Mouse (Mus musculus) megakaryocyte, embryonic 14.5 days (primary cell): Measurements from ENCODE around the gene Adcy4.

Source experiments
- FLI1 ChIP-seq: IDR thresholded peaks from 2 replicates; pipeline ENCODE4 v1.6.1; 2012; ENCODE audit warnings: low read length, inconsistent platforms, mixed read lengths
- GATA1 ChIP-seq: IDR thresholded peaks from 3 replicates; pipeline ENCODE4 v1.6.1; 2012; ENCODE audit warnings: mixed read lengths, low read length, inconsistent platforms, borderline replicate concordance

DNA sequence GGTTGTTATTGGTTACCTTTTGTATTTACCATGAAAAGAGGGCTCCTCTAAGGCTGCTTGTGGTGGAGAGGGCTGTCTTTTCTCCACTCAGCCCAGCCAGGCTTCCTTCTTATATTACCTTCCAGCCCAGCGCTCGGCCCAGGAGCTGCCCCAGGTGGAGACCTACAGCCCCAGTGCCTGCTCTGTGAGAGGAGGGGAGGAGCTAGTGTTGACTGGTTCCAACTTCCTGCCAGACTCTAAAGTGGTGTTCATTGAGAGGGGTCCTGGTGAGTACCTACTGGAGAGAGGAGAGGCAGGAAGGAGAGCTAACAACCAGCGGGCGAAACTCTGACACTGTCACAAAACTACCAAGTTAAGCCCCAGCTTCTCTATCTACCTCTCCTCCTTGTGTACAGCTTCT lies 46.4 kb upstream of the Adcy4 start:
- TF ChIP-seq FLI1: no peak
- no peak for TF ChIP-seq GATA1
